Mouse (Mus musculus) CD8-positive naive resting alpha-beta T cell, adult 57 days (primary cell): ENCODE measurements around the gene Panx2. TPM values are rescaled to one million over a fixed set of nuclear protein-coding genes. Genes with fewer than 3 reads are reported as not detected.

ENCODE experiments used
- total RNA-seq: library from RNA; stranded (reverse); gene quantifications from one replicate; pipeline ENCODE4 v1.2.4, GENCODE M21; 2023

The Panx2 gene
- not detected for total RNA-seq

DNA sequence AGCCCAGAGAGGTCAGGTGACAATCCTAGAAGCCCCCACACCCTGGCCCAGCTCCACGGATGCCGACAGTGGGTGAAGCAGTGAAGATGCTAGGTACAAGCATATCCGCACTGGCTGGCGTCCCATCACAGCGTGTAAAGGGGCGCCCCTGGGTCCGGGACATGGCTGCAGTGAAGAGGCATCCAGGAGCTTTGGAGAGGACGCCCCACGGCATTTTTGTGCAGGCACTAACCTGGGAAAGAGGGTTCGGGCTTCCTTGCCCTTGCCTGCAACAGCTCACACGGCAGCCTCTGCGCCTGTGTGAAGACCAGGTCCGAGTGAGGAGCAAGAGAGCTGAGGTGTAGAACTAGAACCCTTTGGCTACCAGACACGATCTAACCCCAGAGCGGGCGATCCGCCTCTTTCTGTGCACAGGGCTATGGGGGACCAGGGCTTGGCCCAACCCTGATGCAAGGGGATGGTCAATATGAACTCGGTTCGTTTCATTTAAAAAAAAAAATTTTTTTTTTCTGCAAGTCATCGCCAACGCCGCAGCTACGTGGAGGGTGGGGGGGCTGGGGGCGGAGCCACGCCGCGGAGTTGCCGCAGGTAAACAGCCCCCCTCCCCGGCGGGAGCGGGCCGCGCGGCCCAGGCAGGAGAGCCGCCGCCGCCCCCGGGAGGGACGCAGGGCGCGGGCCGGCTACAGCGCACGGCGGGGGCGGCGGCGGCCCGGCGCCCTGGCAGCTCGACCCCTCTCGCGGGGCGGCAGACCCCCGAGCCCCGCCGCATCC, at the start of gene Panx2:
TSS of gene Panx2 (plus strand) at position 574 of the 771 bp plus-strand sequence.

DNA sequence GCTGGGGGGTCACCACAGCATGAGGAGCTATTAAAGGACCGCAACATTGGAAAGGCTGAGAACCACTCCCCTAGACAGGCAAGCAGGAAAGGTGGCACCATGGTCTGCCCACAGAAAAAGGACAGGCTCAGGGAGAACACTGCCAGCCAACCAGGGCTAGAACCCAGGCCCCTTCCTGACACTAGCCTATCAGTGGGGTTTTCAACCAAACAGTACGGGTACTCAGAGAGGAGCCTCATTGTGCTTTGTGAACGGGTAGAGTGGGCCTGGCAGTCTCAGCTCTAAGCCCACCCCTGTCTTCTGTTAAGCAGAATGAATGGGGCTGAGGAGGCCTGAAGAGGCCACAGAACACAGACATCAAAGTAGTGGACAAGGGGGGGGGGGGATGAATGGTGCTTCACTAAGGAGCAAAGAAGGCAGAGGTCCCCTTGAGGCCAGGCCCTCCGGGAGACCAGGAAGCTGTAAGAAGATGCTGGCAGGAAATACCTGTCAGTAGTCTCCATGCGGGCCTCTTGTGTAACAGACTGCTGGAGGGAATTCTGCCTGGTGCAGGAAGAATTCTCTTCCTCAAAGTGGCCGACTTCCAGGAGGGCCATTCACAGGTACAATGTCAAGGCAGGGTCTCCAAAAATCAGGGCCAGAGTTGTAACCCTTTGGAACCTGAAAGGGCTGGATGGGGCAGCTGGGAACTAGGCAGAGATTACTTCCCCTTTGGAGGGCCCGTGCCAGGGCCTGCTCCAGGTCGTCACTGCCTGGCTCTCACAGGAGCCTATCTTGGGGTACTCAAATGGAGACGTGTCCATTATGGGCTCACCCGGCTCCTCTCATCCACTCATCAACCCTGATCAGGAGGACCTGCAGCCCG, 15.3 kb downstream of the Panx2 start, which contains the start of gene Trabd:
TSS of gene Trabd (plus strand) at position 512 of the 865 bp plus-strand sequence.

DNA sequence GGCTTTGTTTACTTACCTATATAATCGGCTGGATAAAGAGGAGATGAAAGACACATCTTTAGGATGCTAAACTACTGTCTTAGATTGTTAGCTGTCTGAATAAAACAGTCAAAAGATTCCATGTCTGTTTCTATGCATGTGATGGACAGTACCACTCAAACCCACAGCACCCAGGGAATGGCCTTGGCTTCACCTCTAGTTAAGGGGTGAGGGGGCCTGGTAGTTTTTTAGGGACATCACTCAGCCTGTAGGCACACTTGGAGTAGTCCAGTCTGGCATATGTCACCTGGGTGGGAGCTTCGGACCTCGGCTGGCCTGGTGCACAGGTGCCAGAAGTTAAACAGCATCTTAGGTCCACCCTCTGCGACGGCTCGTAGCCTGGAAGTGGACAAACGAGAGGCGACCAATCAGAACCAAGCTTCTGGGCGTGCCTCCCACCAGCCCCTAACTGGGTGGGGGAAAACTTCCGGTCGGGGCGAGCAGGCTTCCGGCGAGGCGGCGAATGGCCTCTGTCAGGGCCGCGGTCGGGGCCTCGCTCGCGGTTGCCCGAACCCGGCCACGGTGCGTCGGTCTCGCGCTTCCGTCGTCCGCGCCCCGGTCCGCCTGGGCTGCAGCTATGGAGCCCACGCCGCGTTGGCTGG, 29.2 kb downstream of the Panx2 start, which contains the start of gene Selenoo:
TSS of gene Selenoo (plus strand) at position 478 of the 641 bp plus-strand sequence.

DNA sequence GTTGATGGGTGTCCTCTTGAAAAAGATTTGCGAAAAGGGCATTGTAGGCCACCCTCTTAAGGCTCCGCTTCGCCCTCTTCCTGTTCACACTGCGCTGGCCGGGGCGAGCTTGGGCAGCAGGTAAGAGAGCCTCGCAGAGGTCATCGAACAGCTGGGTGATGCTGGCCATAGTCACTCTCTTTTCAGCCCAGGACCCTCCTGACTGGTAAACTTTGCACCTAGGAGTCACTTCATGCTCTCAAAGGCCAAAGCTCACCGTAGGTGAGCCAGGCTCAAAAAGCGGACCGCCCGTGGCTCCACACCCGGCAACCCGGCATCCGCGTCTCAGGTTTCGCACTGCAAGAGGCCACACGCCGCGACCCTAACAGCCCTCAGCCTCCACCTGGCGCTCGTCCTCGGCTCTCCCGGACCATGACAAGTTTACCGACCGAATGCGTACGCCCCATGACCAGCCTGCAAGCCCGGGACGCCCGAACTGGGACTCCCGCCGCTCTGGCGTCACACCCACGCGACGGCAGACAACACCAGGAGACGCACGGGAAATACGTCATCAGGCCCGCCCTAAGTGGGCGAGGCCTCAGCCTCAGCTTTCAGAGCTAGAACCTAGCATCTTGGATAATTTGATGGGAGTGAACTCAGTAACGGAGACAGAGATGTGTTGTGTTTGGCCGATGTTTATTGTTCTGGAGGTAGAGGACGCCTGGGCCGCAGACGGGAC, 63.3 kb downstream of the Panx2 start, which contains the start of gene Tubgcp6:
TSS of gene Tubgcp6 (minus strand) at position 464 of the 718 bp plus-strand sequence.

Other genes with a start within 250 kb of the Panx2 start
- gene Alg12, start 240.4 kb upstream of the Panx2 start, total RNA-seq = 17.0 TPM
- 23.9 TPM for gene Creld2, start 240.1 kb upstream of the Panx2 start, total RNA-seq
- gene Pim3, start 197.5 kb upstream of the Panx2 start, total RNA-seq = 67.4 TPM
- gene Ttll8, start 105.3 kb upstream of the Panx2 start, total RNA-seq = not detected
- not detected for gene Mlc1, start 80.7 kb upstream of the Panx2 start, total RNA-seq
- not detected for gene Mov10l1, start 76.8 kb upstream of the Panx2 start, total RNA-seq
- gene Trabd, start 15.4 kb downstream of the Panx2 start, total RNA-seq = 39.5 TPM
- gene Selenoo, start 29.4 kb downstream of the Panx2 start, total RNA-seq = 22.8 TPM
- gene Tubgcp6, start 63.4 kb downstream of the Panx2 start, total RNA-seq = 33.7 TPM
- gene Hdac10, start 69.0 kb downstream of the Panx2 start, total RNA-seq = 13.4 TPM
- 0.37 TPM for gene Mapk12, start 81.0 kb downstream of the Panx2 start, total RNA-seq
- 7.1 TPM for gene Mapk11, start 89.9 kb downstream of the Panx2 start, total RNA-seq
- 1.8 TPM for gene Plxnb2, start 121.1 kb downstream of the Panx2 start, total RNA-seq
- gene Dennd6b, start 136.8 kb downstream of the Panx2 start, total RNA-seq = 24.3 TPM
- gene Ppp6r2, start 151.8 kb downstream of the Panx2 start, total RNA-seq = 38.3 TPM